Mouse (Mus musculus) forebrain, postnatal 0 days (tissue): Measurements from ENCODE around the gene Cryge. TPM values are rescaled to one million over a fixed set of nuclear protein-coding genes. Genes with fewer than 3 reads are reported as not detected.
A peak's percentile ranks its signal among the peaks of the same experiment; 100 is the strongest.
"Not testable (repeated sequence)": the region's sequence is repeated elsewhere in the genome, so short reads cannot be mapped to it uniquely, and the experiment has no call there.

Experiments
- ATAC-seq: fragments of 200-750 bp; cut with Nextera tagmentation; 2 replicates; pipeline ENCODE4 v1.8.0; 2017; ENCODE audit warnings: mild to moderate bottlenecking, moderate library complexity
- DNase-seq: peaks from one replicate; pipeline ENCODE4 v3.0.0-alpha.2; 2015
- H3K27ac ChIP-seq: fragments of 300-500 bp; sonication (generic); 2 replicates; pipeline ENCODE4 v1.5.1; 2014; ENCODE audit warnings: low read depth, mild to moderate bottlenecking, antibody characterized with exemption, low read length, moderate library complexity, mixed read lengths
- H3K27me3 ChIP-seq: fragments of 300-500 bp; sonication (generic); 2 replicates; pipeline ENCODE4 v1.6.1; 2014; ENCODE audit warnings: mild to moderate bottlenecking, low read length, mixed read lengths; ENCODE audit not compliant: insufficient read depth
- H3K36me3 ChIP-seq: fragments of 300-500 bp; sonication (generic); 2 replicates; pipeline ENCODE4 v1.6.1; 2014; ENCODE audit warnings: mild to moderate bottlenecking, moderate library complexity; ENCODE audit not compliant: insufficient read depth
- H3K4me1 ChIP-seq: fragments of 300-500 bp; sonication (generic); 2 replicates; pipeline ENCODE4 v1.6.1; 2014; ENCODE audit warnings: antibody characterized with exemption; ENCODE audit not compliant: insufficient read depth
- H3K4me2 ChIP-seq: fragments of 300-500 bp; sonication (generic); 2 replicates; pipeline ENCODE4 v1.6.1; 2014; ENCODE audit warnings: low read depth, mild to moderate bottlenecking, moderate library complexity
- H3K4me3 ChIP-seq: fragments of 300-500 bp; sonication (generic); 2 replicates; pipeline ENCODE4 v1.5.1; 2014; ENCODE audit warnings: low read depth, low read length, mixed read lengths
- H3K9ac ChIP-seq: fragments of 300-500 bp; sonication (generic); 2 replicates; pipeline ENCODE4 v1.6.1; 2014; ENCODE audit warnings: mild to moderate bottlenecking
- H3K9me3 ChIP-seq: fragments of 300-500 bp; sonication (generic); 2 replicates; pipeline ENCODE4 v1.6.1; 2016; ENCODE audit warnings: low read length
- CTCF ChIP-seq: sonication (generic); IDR thresholded peaks from 2 replicates; pipeline ENCODE4 v1.5.1; 2016; ENCODE audit warnings: antibody characterized with exemption, control low read depth, low read depth
- WGBS: fragments of 180-500 bp; shearing (Covaris S2); extraction: QIAGEN DNeasy Blood & Tissue Kit; methylation state at CpG from one replicate; pipeline ENCODE4 v1.1.7; 2014; 5-methylcytosine and 5-hydroxymethylcytosine counted together
- polyA plus RNA-seq: library from polyadenylated mRNA; unstranded; fragments of >200 nt; fragmentation: Nextera tagmentation; extraction: Ambion mirVana; gene quantifications from 2 replicates; pipeline ENCODE4 v1.2.1, GENCODE M21; 2015
- total RNA-seq: library from RNA; depleted of rRNA; stranded (reverse); fragments of >200 nt; gene quantifications from 2 replicates; pipeline ENCODE4 v1.2.3, GENCODE M21; 2014; rRNA removed

The Cryge gene
- not detected in 2 replicates for total RNA-seq
- polyA plus RNA-seq, result not detected in 2 replicates

DNA sequence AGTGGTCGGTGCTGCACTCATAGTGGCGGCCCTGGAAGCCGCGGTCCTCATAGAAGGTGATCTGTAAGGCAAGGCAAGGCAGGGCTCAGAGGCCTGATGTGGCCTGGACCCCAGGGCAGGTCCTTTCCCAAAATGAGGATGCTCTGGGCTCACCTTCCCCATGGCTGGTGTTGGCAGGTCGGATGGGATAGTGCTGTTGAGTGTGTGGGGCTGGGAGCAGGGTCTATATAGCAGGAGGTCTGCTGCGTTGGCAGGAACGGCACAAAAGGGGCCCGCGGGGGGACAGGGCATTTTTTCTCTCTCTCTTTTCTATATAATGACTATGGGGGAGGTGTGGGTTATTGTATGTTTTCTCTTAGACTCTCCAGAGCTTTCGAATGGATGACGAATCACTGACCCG, at the start of gene Cryge:
Gene Cryge, minus strand, starts transcription at position 198 of the 400 bp plus-strand sequence.
- not testable (repeated sequence) for H3K4me3 ChIP-seq, ATAC-seq, H3K9ac ChIP-seq, H3K4me1 ChIP-seq, H3K27me3 ChIP-seq, H3K36me3 ChIP-seq, H3K27ac ChIP-seq, H3K9me3 ChIP-seq, H3K4me2 ChIP-seq, DNase-seq
- 20% methylated on average over 8 of the region's 12 CpGs for WGBS

DNA sequence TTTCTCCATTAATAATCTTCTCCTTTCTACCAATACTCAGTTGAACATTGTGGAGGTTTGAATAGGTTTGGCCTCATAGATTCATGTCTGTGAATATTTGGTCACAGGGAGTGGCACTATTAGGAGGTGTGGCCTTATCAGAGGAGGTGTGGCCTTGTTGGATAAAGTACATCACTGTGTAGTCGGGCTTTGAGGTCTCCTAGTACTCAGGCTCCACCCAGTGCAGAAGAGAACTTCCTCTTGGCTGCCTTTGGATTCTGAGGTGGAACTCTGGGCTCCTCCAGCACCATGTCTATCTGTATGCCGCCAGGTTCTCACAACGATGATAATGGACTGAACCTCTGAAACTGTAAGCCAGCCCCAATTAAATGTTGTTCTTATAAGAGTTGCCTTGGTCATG, 46.0 kb upstream of the Cryge start:
- Histone ChIP-seq H3K27me3 (no peaks in the 10 kb centered on the region), H3K27ac (no peak overlapping the region), H3K9ac (no peak overlapping the region), H3K4me3 (no peak overlapping the region), H3K4me2 (no peak overlapping the region), H3K36me3 (no peaks in the 10 kb centered on the region), H3K4me1 (no peaks in the 10 kb centered on the region), H3K9me3 (no peaks in the 10 kb centered on the region)
- 90% methylated on average over 3 of the region's 3 CpGs for WGBS
- DNase-seq (no peak), ATAC-seq (no peak)
- no peak for TF ChIP-seq CTCF

DNA sequence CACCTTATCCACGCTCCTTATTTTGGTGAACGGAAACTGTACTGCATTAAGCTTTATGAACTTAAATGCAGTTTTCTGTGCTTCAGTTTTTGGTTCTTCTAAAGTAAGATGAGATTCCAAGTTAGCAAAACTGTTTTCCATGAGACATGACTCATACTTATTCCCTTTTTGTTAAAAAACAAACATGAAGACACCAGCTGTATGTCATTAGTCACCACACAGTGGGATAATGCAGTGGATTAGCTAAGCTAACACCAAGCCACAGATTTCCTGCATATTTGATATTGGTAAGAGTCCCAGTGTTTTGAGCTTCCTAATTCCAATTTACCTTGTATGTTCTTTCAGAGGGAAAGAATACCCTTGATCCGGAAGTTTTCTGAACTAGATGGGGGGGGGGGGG, 40.6 kb upstream of the Cryge start:
- no peak overlapping the region for H3K9ac ChIP-seq
- no peak overlapping the region for H3K27ac ChIP-seq
- no peaks in the 10 kb centered on the region for H3K36me3 ChIP-seq
- H3K4me1 ChIP-seq, result no peaks in the 10 kb centered on the region
- DNase-seq, result no peak
- no peak for ATAC-seq
- H3K4me2 ChIP-seq, result no peak overlapping the region
- H3K9me3 ChIP-seq, result no peaks in the 10 kb centered on the region
- WGBS, result 89% methylated on average over 3 of the region's 3 CpGs
- H3K4me3 ChIP-seq, result no peak overlapping the region
- no peaks in the 10 kb centered on the region for H3K27me3 ChIP-seq
- no peak for TF ChIP-seq CTCF

DNA sequence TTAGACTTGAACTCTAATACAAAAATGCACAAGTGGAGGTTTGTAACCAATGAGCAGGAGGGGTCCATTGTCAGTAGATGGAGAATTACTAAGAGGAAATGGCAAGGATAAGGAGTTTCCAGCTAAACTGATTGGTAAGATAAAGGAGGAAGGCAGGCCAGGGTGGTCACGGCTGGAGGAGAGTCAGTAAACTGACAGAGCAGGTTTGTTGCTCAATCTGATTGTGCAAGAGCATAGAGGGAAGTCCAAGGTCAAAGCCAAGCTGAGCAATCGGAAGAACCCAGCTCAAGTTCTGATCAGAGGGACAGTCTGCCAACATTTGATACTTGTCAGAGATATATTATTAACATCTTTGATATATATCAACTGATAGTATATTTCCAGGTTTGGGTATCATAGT, 39.4 kb upstream of the Cryge start:
- no peak for TF ChIP-seq CTCF
- 82% methylated on average over 2 of the region's 2 CpGs for WGBS
- Histone ChIP-seq H3K27me3 (no peaks in the 10 kb centered on the region), H3K36me3 (no peaks in the 10 kb centered on the region), H3K27ac (no peak overlapping the region), H3K9ac (no peak overlapping the region), H3K4me3 (no peak overlapping the region), H3K4me1 (no peaks in the 10 kb centered on the region), H3K4me2 (no peak overlapping the region), H3K9me3 (no peaks in the 10 kb centered on the region)
- ATAC-seq (no peak), DNase-seq (no peak)

DNA sequence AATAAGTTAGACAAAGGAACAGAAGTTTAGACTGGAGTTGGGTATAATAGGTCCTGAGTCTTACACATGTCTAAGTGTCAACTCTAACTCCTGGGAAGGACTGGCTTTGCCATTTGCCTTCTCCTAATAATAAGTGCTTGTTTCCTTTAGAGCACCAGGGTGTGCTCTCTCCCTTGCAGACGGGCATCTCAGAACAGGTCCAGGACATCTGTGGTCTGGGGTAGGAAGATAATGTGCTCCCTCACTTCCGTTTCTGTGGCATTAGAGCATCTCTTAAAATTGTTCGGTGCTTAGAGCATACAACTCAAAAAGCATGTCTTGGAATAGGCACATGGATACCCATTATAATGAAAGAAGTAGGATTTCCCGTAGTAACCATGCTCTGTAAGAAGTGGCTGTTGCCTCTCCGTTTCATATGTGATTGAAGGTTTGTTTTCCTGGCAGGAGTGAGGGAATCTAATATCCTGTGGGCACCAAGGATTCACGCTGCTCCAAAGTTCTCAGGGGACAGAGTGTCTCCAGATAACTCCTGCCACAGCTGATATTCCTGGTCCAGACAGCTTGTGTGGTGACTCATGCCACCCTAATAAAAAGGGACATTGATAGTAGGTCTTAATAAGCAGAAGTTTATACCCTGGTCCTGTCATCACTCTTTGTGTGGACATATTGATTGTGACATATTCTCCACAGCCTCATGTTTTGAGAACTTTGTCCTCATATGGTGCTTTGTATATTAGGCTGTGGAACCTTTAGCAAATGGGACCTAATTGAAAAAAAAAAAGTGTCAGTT, 37.8 kb upstream of the Cryge start:
- 84% methylated on average over 6 of the region's 6 CpGs for WGBS
- no peak for TF ChIP-seq CTCF
- H3K4me1 ChIP-seq, result no peaks in the 10 kb centered on the region
- no peaks in the 10 kb centered on the region for H3K27me3 ChIP-seq
- H3K36me3 ChIP-seq, result no peaks in the 10 kb centered on the region
- no peak overlapping the region for H3K9ac ChIP-seq
- H3K27ac ChIP-seq, result no peak overlapping the region
- DNase-seq, result no peak
- no peak overlapping the region for H3K4me3 ChIP-seq
- no peak overlapping the region for H3K4me2 ChIP-seq
- H3K9me3 ChIP-seq, result no peaks in the 10 kb centered on the region
- ATAC-seq, result no peak

DNA sequence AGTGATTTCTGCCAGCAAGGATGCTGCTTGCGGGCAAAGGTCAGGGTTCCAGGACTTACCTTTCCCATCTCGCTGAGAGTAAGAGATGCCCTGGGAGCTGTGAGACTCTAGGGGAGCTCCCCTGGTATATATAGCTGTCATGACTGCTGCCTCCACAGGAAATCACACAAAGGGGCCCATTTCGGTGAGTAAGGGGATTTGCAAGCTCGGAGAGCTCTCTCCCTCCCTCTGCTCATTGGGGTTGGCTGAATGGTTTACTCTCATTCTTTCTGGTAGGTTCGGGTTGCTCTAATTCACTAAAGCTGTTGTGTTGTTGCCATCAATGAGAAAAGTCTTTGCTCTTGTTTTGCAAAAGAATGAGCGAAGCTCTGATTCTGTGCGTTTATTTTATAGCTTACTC, 31.2 kb upstream of the Cryge start, which contains the start of gene Crygb:
Gene Crygb, minus strand, starts transcription at position 101 of the 400 bp plus-strand sequence.
- Histone ChIP-seq H3K4me3 (no peak within 1 kb of the TSS), H3K9ac (no peak within 1 kb of the TSS), H3K9me3 (no peaks in the 10 kb centered on the region), H3K4me2 (no peak within 1 kb of the TSS), H3K4me1 (no peaks in the 10 kb centered on the region), H3K36me3 (no peaks in the 10 kb centered on the region), H3K27ac (no peak within 1 kb of the TSS), H3K27me3 (no peaks in the 10 kb centered on the region)
- no peak for DNase-seq
- no peak for ATAC-seq
- 27% methylated on average over 7 of the region's 7 CpGs for WGBS
- no peak for TF ChIP-seq CTCF

DNA sequence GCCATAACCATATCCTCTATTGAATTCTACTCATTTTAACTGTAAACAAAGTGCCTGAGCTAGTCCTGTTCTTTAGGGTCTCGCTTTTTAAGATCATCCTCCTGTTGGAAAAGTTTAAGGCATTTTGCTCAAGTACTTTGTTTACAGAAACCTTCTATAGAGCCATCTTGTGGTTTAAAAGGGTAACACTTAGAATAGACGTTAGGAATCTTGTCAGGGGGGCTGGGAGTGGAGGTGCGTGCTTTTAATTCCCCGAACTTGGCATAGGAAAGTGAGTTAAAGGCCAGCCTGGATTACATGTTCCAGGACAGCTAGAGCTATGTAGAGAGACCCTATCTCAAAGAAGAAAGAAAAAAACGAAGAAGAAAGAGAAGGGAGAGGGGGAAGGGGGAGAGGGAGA, 24.7 kb upstream of the Cryge start:
- no peak overlapping the region for H3K4me2 ChIP-seq
- DNase-seq, result no peak
- no peak overlapping the region for H3K4me3 ChIP-seq
- H3K4me1 ChIP-seq, result no peaks in the 10 kb centered on the region
- no peak overlapping the region for H3K9ac ChIP-seq
- no peaks in the 10 kb centered on the region for H3K9me3 ChIP-seq
- TF ChIP-seq CTCF, result peak; percentile 56
- 19% methylated on average over 5 of the region's 5 CpGs for WGBS
- ATAC-seq, result no peak
- H3K27me3 ChIP-seq, result no peaks in the 10 kb centered on the region
- no peak overlapping the region for H3K27ac ChIP-seq
- H3K36me3 ChIP-seq, result no peaks in the 10 kb centered on the region
